Mouse (Mus musculus) adrenal gland, postnatal 4 days (tissue): ENCODE measurements around the gene Olfr535. TPM values are rescaled to one million over a fixed set of nuclear protein-coding genes. Genes with fewer than 3 reads are reported as not detected.
"Not testable (repeated sequence)": the region's sequence is repeated elsewhere in the genome, so short reads cannot be mapped to it uniquely, and the experiment has no call there.

Source experiments
- DNase-seq, 2 experiments: peaks; one replicate each; pipeline ENCODE4 v3.0.0; 2021 to 2022; ENCODE audit warnings: low spot score in 2 of 2, mixed read lengths in 2 of 2
- long read RNA-seq, 2 experiments: library from polyadenylated mRNA; stranded (forward); transcript quantifications; one replicate each; pipeline ENCODE4 v2.0.0; 2021
- total RNA-seq, 2 experiments: library from RNA; stranded (reverse); gene quantifications; 2 replicates each; pipeline ENCODE4 v1.2.3; 2021

The Olfr535 gene
- total RNA-seq: not detected
- long read RNA-seq, experiment 1: 0 reads
- long read RNA-seq, experiment 2: 0 reads

GRCm38 (mm10) chr7:140483916-140484315, at the start of gene Olfr535:
TSS of gene Olfr535 (plus strand) at chr7:140484216.
- DNase-seq: no peak

GRCm38 (mm10) chr7:140443141-140443540, 40.9 kb upstream of the Olfr535 start:
- no peak for DNase-seq

- not testable (repeated sequence) for DNase-seq
Measured at GRCm38 (mm10) chr7:140463070-140463469, 20.9 kb upstream of the Olfr535 start, which contains the start of gene Olfr533. TSS of gene Olfr533 (plus strand) at chr7:140463370.

DNA sequence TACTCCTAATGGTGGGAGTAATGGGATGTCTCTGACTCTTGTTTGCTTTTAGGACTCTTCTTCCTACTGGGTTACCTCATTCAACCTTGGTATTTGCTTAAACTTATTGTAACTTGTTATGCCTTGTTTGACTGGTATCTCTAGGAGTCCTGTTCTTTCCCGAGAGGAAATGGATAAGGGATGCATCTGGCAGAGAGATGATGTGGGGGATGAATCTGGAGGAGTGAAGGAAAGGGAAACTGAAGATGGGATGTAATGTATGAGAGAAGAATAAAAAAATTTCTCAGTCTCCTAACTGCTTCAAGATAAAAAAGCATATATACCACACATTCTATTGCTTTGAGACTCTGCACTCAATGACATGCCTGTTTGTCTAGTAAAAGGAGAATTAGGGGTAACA, 6.1 kb upstream of the Olfr535 start:
- DNase-seq: no peak

DNA sequence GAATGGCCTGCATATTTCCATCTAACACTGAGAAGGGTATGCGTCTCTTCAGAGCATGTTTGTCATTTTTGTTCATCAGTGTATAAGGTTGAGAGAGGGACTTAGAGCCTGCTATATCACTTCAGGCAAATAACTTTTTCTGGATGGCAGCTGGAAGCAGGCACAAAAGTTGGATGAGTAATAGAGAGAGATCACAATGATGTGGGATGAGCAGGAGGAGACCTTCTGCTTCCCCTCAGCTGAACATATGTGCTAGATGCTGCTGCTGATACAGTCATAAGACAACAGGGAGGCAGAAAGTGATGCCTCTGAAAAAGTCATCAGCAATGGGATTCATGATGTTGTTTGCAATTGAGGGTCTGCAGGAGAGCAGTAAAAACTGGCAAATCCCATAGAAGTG, 5.3 kb upstream of the Olfr535 start:
- DNase-seq: no peak

DNA sequence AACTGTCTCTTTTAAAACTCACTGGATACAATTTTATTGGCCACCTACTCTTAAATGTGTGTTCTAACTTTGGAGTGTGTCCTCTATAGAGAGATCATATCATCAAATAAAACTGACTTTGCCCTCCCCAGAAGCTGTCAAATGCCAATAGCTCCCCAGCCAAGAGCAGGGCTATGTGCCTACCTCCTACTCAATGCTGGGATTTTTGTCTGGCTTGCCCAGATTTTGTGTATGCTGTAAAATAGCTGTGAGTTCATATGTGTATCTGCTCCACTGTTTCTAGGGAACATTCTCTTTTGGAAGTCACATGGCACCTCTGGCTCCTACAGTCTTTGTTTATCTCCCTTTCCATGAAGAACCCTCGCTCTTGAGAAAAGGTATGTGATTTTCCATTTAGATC, 5.0 kb downstream of the Olfr535 start:
- DNase-seq: no peak

DNA sequence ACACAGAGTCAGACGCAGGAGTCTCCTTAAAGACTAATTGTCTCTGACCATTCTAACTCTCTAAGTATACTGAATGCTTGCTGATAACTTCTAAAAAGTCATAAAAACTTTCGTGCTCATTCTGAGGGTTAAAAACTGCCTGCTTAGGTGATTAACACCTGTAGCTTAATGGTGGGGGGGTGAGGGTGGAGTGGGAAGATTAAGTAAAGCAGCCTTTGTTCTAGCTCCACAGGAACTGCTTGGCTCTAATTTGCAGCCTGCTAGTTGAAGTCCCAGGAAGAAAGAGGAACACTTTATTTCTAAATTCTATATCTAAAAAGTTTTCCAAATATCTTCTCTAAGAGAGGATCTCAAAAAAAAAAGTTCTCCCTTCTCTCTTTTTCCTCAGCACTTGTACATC, 10.2 kb downstream of the Olfr535 start:
- DNase-seq: no peak

DNA sequence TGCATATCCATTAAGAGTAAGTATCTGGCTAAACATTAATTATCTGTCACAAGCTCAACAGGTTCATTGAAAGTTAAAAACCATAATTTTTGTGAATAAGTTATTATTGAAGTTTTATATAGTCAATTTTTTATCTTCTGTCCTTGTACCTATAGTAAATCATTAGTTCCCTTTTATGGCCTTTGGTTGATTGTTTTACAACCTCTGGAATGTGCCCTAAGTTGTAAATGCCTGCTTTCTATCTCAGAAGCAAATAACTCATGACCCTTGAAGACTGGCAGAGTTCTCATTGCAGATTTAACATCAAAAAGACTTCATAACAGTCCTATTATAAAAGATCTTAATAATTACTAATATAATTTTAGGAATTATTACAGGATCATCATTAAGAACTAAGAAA, 10.7 kb downstream of the Olfr535 start:
- no peak for DNase-seq

- DNase-seq: not testable (repeated sequence)
Measured at GRCm38 (mm10) chr7:140507346-140508021, 23.5 kb downstream of the Olfr535 start, which contains the start of gene Olfr536. TSS of gene Olfr536 (minus strand) at chr7:140507396.

DNA sequence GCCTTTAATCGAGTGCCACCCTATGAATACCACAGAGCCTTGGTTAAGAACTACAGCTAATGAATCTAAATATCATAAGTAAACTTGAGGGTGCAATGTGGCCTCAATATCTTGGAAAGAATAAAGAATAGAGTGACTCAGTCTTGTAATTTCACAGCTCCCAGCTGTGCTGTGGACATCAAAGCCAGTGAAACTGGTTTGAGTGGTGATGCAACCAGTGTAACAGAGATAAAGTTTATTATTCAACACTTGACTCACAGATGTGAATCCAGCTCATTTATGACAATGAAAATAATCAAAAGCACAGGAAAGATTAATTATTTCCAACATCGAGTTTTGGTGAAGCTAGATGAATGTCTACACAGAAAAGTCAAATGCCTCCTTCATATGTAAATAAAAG, 55.7 kb downstream of the Olfr535 start:
- DNase-seq: no peak

Other genes starting within 250 kb of the Olfr535 start
- gene 5830411N06Rik, start 236.9 kb upstream of the Olfr535 start, total RNA-seq: not detected
- not detected for gene Olfr525, start 163.4 kb upstream of the Olfr535 start, total RNA-seq
- not detected for gene Olfr527, start 150.2 kb upstream of the Olfr535 start, total RNA-seq
- gene Olfr60, start 122.5 kb upstream of the Olfr535 start, total RNA-seq: not detected
- gene Olfr530, start 107.9 kb upstream of the Olfr535 start, total RNA-seq: not detected
- gene Olfr531, start 81.3 kb upstream of the Olfr535 start, total RNA-seq: not detected
- gene Olfr532, start 62.6 kb upstream of the Olfr535 start, total RNA-seq: not detected
- not detected for gene Olfr533, start 20.8 kb upstream of the Olfr535 start, total RNA-seq
- gene Olfr536, start 23.2 kb downstream of the Olfr535 start, total RNA-seq: not detected
- gene Olfr538, start 83.7 kb downstream of the Olfr535 start, total RNA-seq: not detected
- not detected for gene Olfr46, start 117.1 kb downstream of the Olfr535 start, total RNA-seq
- not detected for gene Olfr61, start 144.8 kb downstream of the Olfr535 start, total RNA-seq
- gene Olfr53, start 162.2 kb downstream of the Olfr535 start, total RNA-seq: not detected
- gene Olfr539, start 175.7 kb downstream of the Olfr535 start, total RNA-seq: not detected
- not detected for gene Olfr45, start 197.7 kb downstream of the Olfr535 start, total RNA-seq
- gene Olfr541, start 213.1 kb downstream of the Olfr535 start, total RNA-seq: not detected